Mouse (Mus musculus) midbrain, embryonic 11.5 days (tissue): ENCODE data around the gene Tmpo. TPM values are rescaled to one million over a fixed set of nuclear protein-coding genes. Genes with fewer than 3 reads are reported as not detected.

Source experiments
- ATAC-seq: fragments of 200-750 bp; cut with Nextera tagmentation; 2 replicates; pipeline ENCODE4 v1.8.0; 2017; ENCODE audit warnings: moderate TSS enrichment, moderate library complexity; ENCODE audit not compliant: low FRiP score
- DNase-seq: peaks from one replicate; pipeline ENCODE4 v3.0.0; 2015; ENCODE audit warnings: low spot score; ENCODE audit errors: missing footprints
- H3K27ac ChIP-seq: fragments of 300-500 bp; sonication (generic); 2 replicates; pipeline ENCODE4 v1.5.1; 2014; ENCODE audit warnings: low read depth, low read length
- H3K27me3 ChIP-seq: fragments of 300-500 bp; sonication (generic); 2 replicates; pipeline ENCODE4 v1.6.1; 2014; ENCODE audit warnings: mild to moderate bottlenecking, low read length, moderate library complexity, mixed read lengths; ENCODE audit not compliant: control insufficient read depth, insufficient read depth
- H3K36me3 ChIP-seq: fragments of 300-500 bp; sonication (generic); 2 replicates; pipeline ENCODE4 v1.6.1; 2014; ENCODE audit warnings: mild to moderate bottlenecking, low read length, moderate library complexity, mixed read lengths; ENCODE audit not compliant: control insufficient read depth, insufficient read depth
- H3K4me1 ChIP-seq: fragments of 300-500 bp; sonication (generic); 2 replicates; pipeline ENCODE4 v1.6.1; 2014; ENCODE audit warnings: low read length; ENCODE audit not compliant: control insufficient read depth, insufficient read depth
- H3K4me2 ChIP-seq: fragments of 300-500 bp; sonication (generic); 2 replicates; pipeline ENCODE4 v1.6.1; 2014; ENCODE audit warnings: mild to moderate bottlenecking, moderate library complexity
- H3K4me3 ChIP-seq: fragments of 300-500 bp; sonication (generic); 2 replicates; pipeline ENCODE4 v1.5.1; 2014; ENCODE audit warnings: low read depth, low read length
- H3K9ac ChIP-seq: fragments of 300-500 bp; sonication (generic); 2 replicates; pipeline ENCODE4 v1.6.1; 2014; ENCODE audit warnings: low read length
- H3K9me3 ChIP-seq: fragments of 300-500 bp; sonication (generic); 2 replicates; pipeline ENCODE4 v1.6.1; 2016; ENCODE audit warnings: low read length; ENCODE audit not compliant: control insufficient read depth
- WGBS: fragments of 180-500 bp; shearing (Covaris S2); extraction: QIAGEN DNeasy Blood & Tissue Kit; methylation state at CpG from one replicate; pipeline ENCODE4 v1.1.7; 2014; 5-methylcytosine and 5-hydroxymethylcytosine counted together
- polyA plus RNA-seq: library from polyadenylated mRNA; unstranded; fragments of >200 nt; fragmentation: Nextera tagmentation; extraction: Ambion mirVana; gene quantifications from 2 replicates; pipeline ENCODE4 v1.2.1, GENCODE M21; 2014

Gene Tmpo
- polyA plus RNA-seq, 1 experiment from 2014 or later: 339 TPM

DNA sequence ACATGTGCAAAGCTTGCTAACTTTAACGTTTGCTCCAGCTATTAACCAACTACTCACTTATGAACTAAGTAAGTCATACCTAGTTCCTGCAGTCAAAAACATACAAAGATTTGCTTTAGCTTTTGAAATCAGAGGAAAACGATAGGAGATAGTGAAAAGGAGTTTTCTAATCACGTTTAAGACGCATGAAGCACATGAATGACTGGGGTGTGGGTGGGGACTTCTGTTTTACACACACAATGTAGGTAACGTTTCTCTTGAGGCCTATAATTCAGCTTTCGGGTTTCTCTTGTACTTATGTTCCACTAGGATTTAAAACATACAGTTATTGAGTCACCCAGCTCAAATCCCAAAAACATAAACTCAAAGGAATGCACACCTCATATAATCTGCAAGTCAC is 58.5 kb downstream of the Tmpo start:
- Histone ChIP-seq H3K4me3 (peak overlapping the region; percentile 100), H3K9me3 (no peaks in the 10 kb centered on the region), H3K4me2 (peak overlapping the region; percentile 91), H3K27me3 (no peaks in the 10 kb centered on the region), H3K4me1 (peaks cover 11% of the 10 kb centered on the region), H3K36me3 (peaks cover 19% of the 10 kb centered on the region), H3K27ac (no peak overlapping the region), H3K9ac (peak overlapping the region; percentile 96)
- DNase-seq: no peak
- 42% methylated on average over 6 of the region's 6 CpGs for WGBS
- ATAC-seq: no peak

- ATAC-seq (no peak), DNase-seq (no peak)
- no peaks in the 10 kb centered on the region; the same call in 1 of the 2 replicates for H3K9me3 ChIP-seq
- peaks cover under 1% of the 10 kb centered on the region; the same call in 1 of the 2 replicates for H3K4me1 ChIP-seq
- no peak overlapping the region for H3K27ac ChIP-seq
- H3K4me3 ChIP-seq: no peak overlapping the region
- no peaks in the 10 kb centered on the region for H3K27me3 ChIP-seq
- WGBS: 95% methylated on average over 12 of the region's 12 CpGs
- H3K9ac ChIP-seq: no peak overlapping the region
- no peak overlapping the region for H3K4me2 ChIP-seq
- peaks cover 53% of the 10 kb centered on the region for H3K36me3 ChIP-seq
Observed at GRCm38 (mm10) chr10:91116958-91117357, 64.2 kb downstream of the Tmpo start.

- no peak overlapping the region for H3K4me3 ChIP-seq
- H3K36me3 ChIP-seq: peaks cover 13% of the 10 kb centered on the region
- no peaks in the 10 kb centered on the region for H3K27me3 ChIP-seq
- no peak for ATAC-seq
- no peaks in the 10 kb centered on the region; the same call in 1 of the 2 replicates for H3K9me3 ChIP-seq
- no peak for DNase-seq
- no peak overlapping the region for H3K9ac ChIP-seq
- 85% methylated on average over 4 of the region's 4 CpGs for WGBS
- no peak overlapping the region for H3K27ac ChIP-seq
- H3K4me2 ChIP-seq: no peak overlapping the region
- H3K4me1 ChIP-seq: no peaks in the 10 kb centered on the region
Observed at GRCm38 (mm10) chr10:91109841-91110240, 71.3 kb downstream of the Tmpo start.

GRCm38 (mm10) chr10:91105981-91106380 is 75.1 kb downstream of the Tmpo start:
- Histone ChIP-seq H3K36me3 (no peaks in the 10 kb centered on the region), H3K4me1 (no peaks in the 10 kb centered on the region), H3K4me3 (no peak overlapping the region), H3K9me3 (no peaks in the 10 kb centered on the region; the same call in 1 of the 2 replicates), H3K27ac (no peak overlapping the region), H3K4me2 (no peak overlapping the region), H3K27me3 (no peaks in the 10 kb centered on the region), H3K9ac (no peak overlapping the region)
- WGBS: 84% methylated on average over 3 of the region's 3 CpGs
- no peak for ATAC-seq
- DNase-seq: no peak

DNA sequence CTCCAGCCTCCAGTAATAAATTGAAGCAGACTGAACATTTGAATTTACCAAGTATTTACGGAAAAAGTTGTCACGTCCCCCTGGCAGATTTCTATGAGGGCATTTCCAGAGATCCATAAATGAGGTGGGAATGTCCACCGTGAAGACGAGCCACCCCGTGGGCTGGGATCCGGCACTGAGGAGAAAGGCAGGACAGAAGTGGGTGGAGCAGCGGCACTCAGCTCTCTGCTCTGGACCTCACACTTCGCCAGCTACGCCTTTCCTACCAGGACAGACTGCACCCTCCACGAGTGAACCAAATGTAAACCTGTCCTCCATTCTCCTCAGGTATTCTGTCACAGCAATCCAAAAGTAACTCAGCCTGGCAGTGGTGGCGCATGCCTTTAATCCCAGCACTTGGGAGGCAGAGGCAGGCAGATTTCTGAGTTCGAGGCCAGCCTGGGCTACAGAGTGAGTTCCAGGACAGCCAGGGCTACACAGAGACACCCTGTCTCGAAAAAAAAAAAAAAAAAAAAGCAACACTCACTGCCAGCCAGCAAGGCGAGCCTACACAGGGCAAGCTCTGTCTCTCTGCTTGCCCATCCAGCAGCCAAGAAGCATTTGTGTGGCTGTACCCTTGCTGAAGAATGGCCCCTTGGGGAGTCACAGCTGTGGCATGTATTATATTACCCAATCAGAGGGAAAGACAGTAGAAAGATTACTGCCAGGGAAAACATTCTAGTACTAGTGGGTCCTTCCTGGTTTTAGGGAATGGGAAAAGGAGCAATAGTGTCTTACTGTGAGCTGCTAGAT is 78.1 kb downstream of the Tmpo start:
- Histone ChIP-seq H3K4me1 (no peaks in the 10 kb centered on the region), H3K4me2 (no peak overlapping the region), H3K36me3 (no peaks in the 10 kb centered on the region), H3K4me3 (no peak overlapping the region), H3K27ac (no peak overlapping the region), H3K27me3 (no peaks in the 10 kb centered on the region), H3K9me3 (no peaks in the 10 kb centered on the region), H3K9ac (no peak overlapping the region)
- ATAC-seq: no peak
- no peak for DNase-seq
- whole genome bisulfite sequencing: 91% methylated on average over 14 of the region's 14 CpGs

DNA sequence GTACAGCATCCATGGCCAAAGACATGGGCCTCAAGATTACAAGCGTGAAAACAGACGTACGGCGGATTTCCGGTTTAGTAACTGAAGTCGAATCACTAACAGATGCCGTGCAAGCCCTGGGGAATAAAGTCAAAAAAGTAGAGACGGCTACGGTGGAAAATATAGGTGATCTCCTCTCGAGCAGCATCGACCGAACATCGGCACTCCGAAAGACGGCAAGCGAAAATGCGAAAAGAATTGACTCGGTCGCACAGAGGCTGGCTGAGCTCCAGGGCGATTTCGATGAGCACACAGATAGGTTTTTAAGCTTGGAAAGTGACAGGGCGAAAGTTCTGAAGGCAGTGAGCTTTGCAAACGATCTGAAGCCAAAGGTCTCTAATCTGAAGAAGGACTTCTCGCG is 79.2 kb downstream of the Tmpo start:
- Histone ChIP-seq H3K9me3 (no peaks in the 10 kb centered on the region), H3K4me2 (no peak overlapping the region), H3K36me3 (no peaks in the 10 kb centered on the region), H3K27me3 (no peaks in the 10 kb centered on the region), H3K4me3 (no peak overlapping the region), H3K9ac (no peak overlapping the region), H3K27ac (no peak overlapping the region), H3K4me1 (no peaks in the 10 kb centered on the region)
- 94% methylated on average over 25 of the region's 25 CpGs for WGBS
- no peak for ATAC-seq
- no peak for DNase-seq

- H3K9me3 ChIP-seq: no peaks in the 10 kb centered on the region
- no peaks in the 10 kb centered on the region for H3K27me3 ChIP-seq
- no peak overlapping the region for H3K4me3 ChIP-seq
- 71% methylated on average over 1 of the region's 1 CpGs for WGBS
- DNase-seq (peak; percentile 70), ATAC-seq (no peak)
- H3K36me3 ChIP-seq: no peaks in the 10 kb centered on the region
- no peaks in the 10 kb centered on the region for H3K4me1 ChIP-seq
- H3K9ac ChIP-seq: no peak overlapping the region
- H3K27ac ChIP-seq: no peak overlapping the region
- H3K4me2 ChIP-seq: no peak overlapping the region
Observed at GRCm38 (mm10) chr10:91100101-91100500, 81.0 kb downstream of the Tmpo start.

- no peaks in the 10 kb centered on the region for H3K9me3 ChIP-seq
- WGBS: 91% methylated on average over 8 of the region's 8 CpGs
- ATAC-seq: no peak
- H3K4me1 ChIP-seq: no peaks in the 10 kb centered on the region
- no peaks in the 10 kb centered on the region for H3K36me3 ChIP-seq
- H3K27me3 ChIP-seq: no peaks in the 10 kb centered on the region
- no peak overlapping the region for H3K4me2 ChIP-seq
- no peak overlapping the region for H3K27ac ChIP-seq
- H3K4me3 ChIP-seq: no peak overlapping the region
- no peak overlapping the region for H3K9ac ChIP-seq
- DNase-seq: no peak
Observed at GRCm38 (mm10) chr10:91098056-91098455, 83.1 kb downstream of the Tmpo start.
